ENCODE assay signal across 29 mouse cellular contexts in genomic region chr7:78297290-78297689, GRCm38 (mm10).
A peak's percentile ranks its signal among the peaks of the same experiment; 100 is the strongest.
DNase-seq lines count a peak whose midpoint lies in the region; ATAC-seq and TF ChIP-seq lines count a peak whose summit lies in the region.
"Had no signal": no experiment of that assay in that cellular context is flagged by ENCODE, and none has a peak within 500 bp of the region (broad histone marks: within the 10 kb centered on the region; RNA-seq: fewer than 3 reads in every experiment).

No protein-coding gene starts in this region.

- H3K9ac ChIP-seq in midbrain, embryonic 14.5 days (replicated peaks; ENCODE audit: low read length), result no peak overlapping the region
- H3K9ac ChIP-seq: hindbrain, embryonic 12.5 days; intestine, embryonic 15.5 days; limb, embryonic 12.5 days; lung, embryonic 15.5 days; midbrain, embryonic 12.5 days; neural tube, embryonic 13.5 days had no signal

- no peaks in the 10 kb centered on the region for H3K9me3 ChIP-seq in midbrain, embryonic 14.5 days (ENCODE audit: control insufficient read depth, low read length)
- H3K9me3 ChIP-seq: hindbrain, embryonic 12.5 days; intestine, embryonic 15.5 days; limb, embryonic 12.5 days; lung, embryonic 15.5 days; midbrain, embryonic 12.5 days; neural tube, embryonic 13.5 days had no signal

- H3K27ac ChIP-seq in thymus, adult 2 months (ENCODE audit: control insufficient read depth, insufficient read depth, low read length), result no peak overlapping the region
- no peak overlapping the region for H3K27ac ChIP-seq in midbrain, embryonic 14.5 days (replicated peaks; ENCODE audit: low read depth, low read length)
- H3K27ac ChIP-seq: hindbrain, embryonic 12.5 days; hindbrain, postnatal 0 days; intestine, embryonic 15.5 days; limb, embryonic 12.5 days; lung, embryonic 15.5 days; midbrain, embryonic 12.5 days; neural tube, embryonic 13.5 days had no signal

- no peaks in the 10 kb centered on the region for H3K27me3 ChIP-seq in thymus, adult 2 months (ENCODE audit: control insufficient read depth, insufficient read depth, low read length)
- no peaks in the 10 kb centered on the region for H3K27me3 ChIP-seq in midbrain, embryonic 14.5 days (ENCODE audit: control insufficient read depth, insufficient read depth, low read length)
- H3K27me3 ChIP-seq: hindbrain, embryonic 12.5 days; intestine, embryonic 15.5 days; limb, embryonic 12.5 days; lung, embryonic 15.5 days; midbrain, embryonic 12.5 days; neural tube, embryonic 13.5 days had no signal

- DNase-seq in brain, adult 2 months (ENCODE audit: low read depth, low spot score), result peak; percentile 90
- peak; percentile 74 to 78 for DNase-seq in frontal cortex, adult 2 months (ENCODE audit: extremely low spot score in 1 of 2, low spot score in 1 of 2)
- DNase-seq in left cerebral cortex, postnatal 14 days (ENCODE audit: low spot score in 2 of 2), result peak; percentile 56 to 58
- DNase-seq in right cerebral cortex, postnatal 14 days, result peak; percentile 14
- no peak for DNase-seq in urinary bladder, postnatal 4 days (ENCODE audit: low spot score in 2 of 2)
- no peak for DNase-seq in thymus, adult 2 months
- no peak for DNase-seq in midbrain, embryonic 14.5 days
- DNase-seq: adrenal gland, postnatal 36 days; cerebellum, adult 8-10 months; gastrocnemius, postnatal 25 days; heart, adult 18-20 months; heart, postnatal 36 days; kidney, adult 9 months; kidney, postnatal 10 days; layer of hippocampus, adult 9-11 months; lung, postnatal 36 days; thymus, postnatal 14 days had no signal

- H3K4me1 ChIP-seq in thymus, adult 2 months (replicated peaks; ENCODE audit: control insufficient read depth, insufficient read depth, low read length), result no peaks in the 10 kb centered on the region
- no peaks in the 10 kb centered on the region for H3K4me1 ChIP-seq in midbrain, embryonic 14.5 days (ENCODE audit: control insufficient read depth, insufficient read depth, low read length)
- H3K4me1 ChIP-seq: hindbrain, embryonic 12.5 days; intestine, embryonic 15.5 days; limb, embryonic 12.5 days; lung, embryonic 15.5 days; midbrain, embryonic 12.5 days; neural tube, embryonic 13.5 days had no signal

- WGBS in thymus, adult 2 months, result 90% methylated on average over 5 of the region's 5 CpGs
- WGBS in midbrain, embryonic 14.5 days, result 96% methylated on average over 5 of the region's 5 CpGs

- ATAC-seq in granulocyte monocyte progenitor cell, adult 5-6 weeks (replicated peaks; ENCODE audit: poor library complexity, severe bottlenecking), result no peak
- no peak for ATAC-seq in midbrain, embryonic 14.5 days (ENCODE audit: low FRiP score, low TSS enrichment)
- ATAC-seq: forebrain, embryonic 16.5 days; hindbrain, postnatal 0 days; intestine, embryonic 15.5 days had no signal

- no peak overlapping the region for H3K4me2 ChIP-seq in midbrain, embryonic 14.5 days (ENCODE audit: low read length)
- H3K4me2 ChIP-seq: heart, embryonic 11.5 days; hindbrain, embryonic 12.5 days; intestine, embryonic 15.5 days; limb, embryonic 12.5 days; lung, embryonic 15.5 days; midbrain, embryonic 12.5 days; neural tube, embryonic 13.5 days had no signal

- intact Hi-C loops in left cerebral cortex, postnatal 14 days (cut with DNase I), result no loop called here

- H3K36me3 ChIP-seq in thymus, adult 2 months (ENCODE audit: control insufficient read depth, insufficient read depth, low read length), result no peaks in the 10 kb centered on the region
- H3K36me3 ChIP-seq in midbrain, embryonic 14.5 days (ENCODE audit: control insufficient read depth, insufficient read depth, low read length), result no peaks in the 10 kb centered on the region
- H3K36me3 ChIP-seq: hindbrain, embryonic 12.5 days; intestine, embryonic 15.5 days; limb, embryonic 12.5 days; lung, embryonic 15.5 days; midbrain, embryonic 12.5 days had no signal

- no peak for TF ChIP-seq POLR2A in thymus, adult 2 months (IDR thresholded peaks at IDR 0.05; ENCODE audit: control insufficient read depth, extremely low read depth, insufficient read depth, low read length, poor library complexity)

- no peak overlapping the region for H3K4me3 ChIP-seq in thymus, adult 2 months (ENCODE audit: control insufficient read depth, insufficient read depth, low read length)
- H3K4me3 ChIP-seq in midbrain, embryonic 14.5 days (replicated peaks; ENCODE audit: low read depth, low read length), result no peak overlapping the region
- H3K4me3 ChIP-seq: erythroblast, embryonic 14.5 days; hindbrain, embryonic 12.5 days; intestine, embryonic 15.5 days; left cerebral cortex, adult 2 months; limb, embryonic 12.5 days; lung, embryonic 15.5 days; midbrain, embryonic 12.5 days; neural tube, embryonic 13.5 days had no signal

- TF ChIP-seq CTCF in thymus, adult 2 months (IDR thresholded peaks at IDR 0.05; ENCODE audit: borderline replicate concordance, control insufficient read depth, extremely low read depth, insufficient read depth, low read length, poor library complexity), result no peak

Comparison
In these comparisons a context has a peak if more than half of its experiments do, and no peak if none do; other contexts are left out.
1. DNase-seq: peak in brain, adult 2 months (single experiment), frontal cortex, adult 2 months (2 of 2), left cerebral cortex, postnatal 14 days (2 of 2) and right cerebral cortex, postnatal 14 days (single experiment); none in urinary bladder, postnatal 4 days (0 of 2), thymus, adult 2 months (single experiment) and midbrain, embryonic 14.5 days (single experiment).